Mouse (Mus musculus) embryonic fibroblast, embryonic 13.5 days (primary cell): ENCODE data around the gene Vars. TPM values are rescaled to one million over a fixed set of nuclear protein-coding genes. Genes with fewer than 3 reads are reported as not detected.
"Not testable (repeated sequence)": the region's sequence is repeated elsewhere in the genome, so short reads cannot be mapped to it uniquely, and the experiment has no call there.

Experiments
- H3K27ac ChIP-seq: 2 replicates; pipeline ENCODE4 v1.5.1; 2012; ENCODE audit warnings: low read length, control low read depth, inconsistent platforms; ENCODE audit not compliant: insufficient read depth
- H3K4me1 ChIP-seq: 2 replicates; pipeline ENCODE4 v1.6.1; 2011; ENCODE audit warnings: low read length; ENCODE audit not compliant: control insufficient read depth, insufficient read depth
- H3K4me3 ChIP-seq: 2 replicates; pipeline ENCODE4 v1.5.1; 2011; ENCODE audit warnings: mild to moderate bottlenecking, control low read depth, low read length; ENCODE audit not compliant: insufficient read depth
- CTCF ChIP-seq: IDR thresholded peaks from 2 replicates; pipeline ENCODE4 v1.5.1; 2011; ENCODE audit warnings: mild to moderate bottlenecking, control low read depth, low read length, moderate library complexity, borderline replicate concordance; ENCODE audit not compliant: insufficient read depth
- POLR2A ChIP-seq: IDR thresholded peaks from 2 replicates; pipeline ENCODE4 v1.6.1; 2011; ENCODE audit warnings: low read depth, mild to moderate bottlenecking, control low read depth, low read length, moderate library complexity
- polyA plus RNA-seq: library from polyadenylated mRNA; stranded (reverse); fragments of >200 nt; gene quantifications from 2 replicates; pipeline ENCODE4 v1.2.4, GENCODE M21; 2011; ENCODE audit warnings: low read depth; ENCODE audit not compliant: missing spikeins, insufficient read length

Vars gene
- polyA plus RNA-seq, 1 experiment, result 81.3 TPM

DNA sequence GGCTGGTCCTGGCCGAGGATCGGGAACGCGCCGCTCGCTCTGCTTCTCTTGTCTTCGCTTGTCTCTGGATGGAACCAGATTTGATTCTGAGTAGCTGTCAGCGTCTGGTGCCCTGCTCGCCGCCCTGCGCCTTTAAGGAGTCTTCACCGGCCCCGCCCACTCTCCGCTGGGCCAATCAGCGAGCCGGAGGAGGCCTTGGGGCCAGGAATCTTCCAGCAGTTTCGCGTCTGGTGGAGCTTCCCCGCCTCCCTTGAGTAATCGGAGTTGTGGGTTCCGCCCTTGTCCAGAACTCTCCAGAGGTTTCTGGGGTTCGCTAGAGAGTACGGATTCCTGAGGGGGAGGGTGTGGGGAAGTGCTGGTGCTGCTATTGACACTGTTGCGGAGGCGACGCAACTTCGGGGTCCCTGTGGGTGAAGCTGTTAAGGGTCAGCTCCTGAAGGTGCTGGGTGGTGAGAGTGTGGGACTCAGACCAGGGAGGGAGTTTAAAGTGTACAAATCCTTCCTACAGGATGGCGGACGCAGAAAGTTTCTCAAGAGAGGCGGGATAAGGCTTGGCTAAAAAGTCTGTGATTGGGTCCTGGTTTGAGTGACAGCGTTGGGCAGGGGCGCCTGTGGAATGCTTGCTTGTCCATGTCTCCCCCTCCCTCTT, 41.5 kb upstream of the Vars start, which contains the start of gene Hspa1b:
Hspa1b (minus strand) TSS at position 109 of the 649 bp plus-strand sequence.
- H3K4me1 ChIP-seq, result not testable (repeated sequence)
- H3K27ac ChIP-seq, result peak within 1 kb of the TSS; percentile 98
- H3K4me3 ChIP-seq, result peak within 1 kb of the TSS; percentile 77
- peak; percentile 78 for TF ChIP-seq POLR2A

DNA sequence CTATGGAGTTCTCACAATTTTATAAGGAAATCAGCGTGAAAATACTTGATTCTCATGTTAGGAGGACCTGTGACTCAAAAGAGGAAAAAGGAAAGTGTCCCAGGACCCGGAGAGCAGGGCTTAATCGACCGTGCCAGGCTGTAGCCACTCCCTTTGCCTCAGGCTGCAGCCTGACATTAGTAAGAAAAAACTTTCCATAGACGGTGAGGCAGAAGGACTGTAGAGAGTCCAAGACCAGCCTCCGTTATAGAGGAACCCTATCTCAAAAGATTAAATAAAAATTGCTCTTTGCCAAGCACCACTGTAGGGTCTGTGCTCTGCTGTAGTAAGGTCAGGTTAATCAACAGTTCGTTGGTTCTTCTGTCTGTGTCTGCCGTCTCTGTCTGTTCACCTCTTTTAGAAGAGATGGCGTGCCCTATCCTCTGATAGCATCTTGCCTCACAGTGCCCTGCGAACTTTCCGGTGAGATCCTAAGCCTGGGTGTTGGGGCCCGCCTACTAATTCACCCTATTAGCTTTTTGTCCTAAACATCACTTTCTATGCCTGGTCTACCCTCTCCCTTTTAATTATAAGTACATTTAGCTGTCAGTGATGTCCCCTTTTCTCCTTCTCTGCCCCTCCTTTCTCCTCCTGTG, 40.8 kb upstream of the Vars start:
- TF ChIP-seq POLR2A, result peak; percentile 54
- no peak for TF ChIP-seq CTCF
- peaks cover 6% of the 10 kb centered on the region; the same call in 1 of the 2 replicates for H3K4me1 ChIP-seq
- H3K4me3 ChIP-seq, result peak overlapping the region; percentile 77
- H3K27ac ChIP-seq, result peak overlapping the region; percentile 98

DNA sequence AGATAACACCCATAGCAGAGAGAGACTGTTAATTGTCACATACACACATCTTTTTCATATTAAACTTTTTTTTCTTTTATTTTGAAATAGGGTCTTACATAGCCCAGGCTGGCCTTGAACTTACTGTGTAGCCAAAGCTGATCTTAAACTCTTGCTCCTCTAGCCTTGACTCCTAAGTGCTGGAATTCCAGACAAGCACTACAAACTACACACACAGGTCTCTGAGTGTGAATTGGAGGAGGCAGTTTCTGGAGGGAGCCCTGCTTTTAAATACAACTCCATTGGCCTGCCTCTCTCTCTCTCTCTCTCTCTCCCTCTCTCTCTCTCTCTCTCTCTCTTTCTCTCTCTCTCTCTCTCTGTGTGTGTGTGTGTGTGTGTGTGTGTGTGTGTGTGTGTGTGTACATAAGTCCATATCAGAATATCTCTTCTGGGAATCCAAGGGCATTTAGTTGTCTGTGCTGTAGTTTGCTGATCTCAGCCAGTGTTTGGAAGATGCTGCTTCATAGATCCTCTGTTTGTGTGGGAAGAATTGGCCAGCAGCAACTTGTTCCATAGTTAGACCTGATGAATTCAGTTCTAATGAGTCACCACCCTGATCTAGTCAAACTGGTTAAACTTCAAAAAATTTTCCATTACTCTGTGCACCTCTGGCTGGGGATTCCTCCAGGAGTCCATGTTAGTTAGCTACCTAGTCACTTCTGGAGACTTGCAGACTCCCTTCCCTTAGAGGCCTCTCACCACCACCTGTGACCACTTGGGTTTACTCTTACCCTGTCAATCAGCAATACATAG, 39.9 kb upstream of the Vars start:
- Histone ChIP-seq H3K4me1 (peaks cover 6% of the 10 kb centered on the region), H3K4me3 (no peak overlapping the region), H3K27ac (peak overlapping the region; percentile 98)
- no peak for TF ChIP-seq CTCF
- TF ChIP-seq POLR2A, result no peak; the same call in 1 of the 2 replicates

DNA sequence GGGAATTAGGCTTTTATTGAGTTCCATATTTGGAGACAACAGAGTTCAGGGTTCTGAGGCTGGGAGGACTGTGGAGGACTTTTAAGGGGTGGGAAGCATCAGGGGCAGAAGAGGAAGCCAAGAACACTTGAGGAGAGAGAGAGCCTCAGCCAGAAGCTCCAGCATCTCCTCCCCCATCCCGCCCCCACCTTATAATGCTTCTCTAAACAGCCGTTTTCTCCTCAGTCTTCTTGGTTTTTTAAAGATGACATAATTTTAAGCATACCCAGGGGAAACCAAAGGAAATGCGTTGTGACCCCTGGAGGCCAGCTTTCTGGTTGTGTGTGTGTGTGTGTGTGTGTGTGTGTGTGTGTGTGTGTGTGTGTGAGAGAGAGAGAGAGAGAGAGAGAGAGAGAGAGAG, 38.7 kb upstream of the Vars start:
- Histone ChIP-seq H3K4me1 (peaks cover 6% of the 10 kb centered on the region), H3K4me3 (no peak overlapping the region), H3K27ac (peak overlapping the region; percentile 98)
- TF ChIP-seq CTCF, result no peak
- TF ChIP-seq POLR2A, result no peak

DNA sequence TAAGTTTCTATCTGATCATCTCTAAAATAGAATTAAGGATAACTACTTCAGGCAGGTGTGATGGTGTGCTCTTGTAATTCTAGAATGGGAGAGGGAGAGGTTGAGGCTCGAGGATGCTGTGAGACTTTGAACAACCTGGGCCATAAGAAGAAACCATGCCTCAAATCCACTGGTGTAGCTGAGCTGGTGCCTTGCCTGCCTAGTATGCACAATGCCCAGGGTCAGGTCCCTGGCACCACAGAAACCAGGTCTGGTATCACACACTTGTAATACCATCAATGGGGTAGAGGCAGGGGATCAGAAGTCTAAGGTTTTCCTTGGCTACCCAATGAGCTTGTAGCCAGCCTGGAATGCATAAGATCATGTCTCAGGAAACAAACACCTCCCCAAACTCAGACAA, 37.9 kb upstream of the Vars start:
- H3K27ac ChIP-seq, result peak overlapping the region; percentile 98
- H3K4me3 ChIP-seq, result no peak overlapping the region
- peaks cover 6% of the 10 kb centered on the region for H3K4me1 ChIP-seq
- TF ChIP-seq CTCF, result no peak
- no peak for TF ChIP-seq POLR2A

DNA sequence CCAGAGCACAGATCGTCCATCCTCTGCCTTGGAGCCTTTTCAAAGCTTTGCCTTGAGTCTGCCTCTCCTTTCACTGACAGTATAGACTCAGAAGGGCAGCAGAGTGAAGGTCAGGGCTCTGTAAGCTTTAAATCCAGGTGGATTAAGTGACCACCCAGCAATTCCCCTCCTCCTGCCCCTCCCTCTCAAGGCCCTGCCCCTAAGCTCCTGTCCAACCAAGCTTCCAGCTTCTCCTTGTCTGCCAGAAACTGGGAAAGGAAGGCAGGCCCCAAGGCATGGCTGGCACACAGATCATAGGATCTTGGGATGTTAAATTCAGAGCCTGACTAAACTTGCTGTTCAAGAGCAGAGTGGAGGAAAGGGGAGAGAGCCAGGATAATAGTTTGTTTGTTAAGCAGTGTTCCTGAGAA, 36.1 kb upstream of the Vars start:
- Histone ChIP-seq H3K27ac (peak overlapping the region; percentile 38; the same call in 1 of the 2 replicates), H3K4me3 (no peak overlapping the region), H3K4me1 (peaks cover 12% of the 10 kb centered on the region)
- TF ChIP-seq POLR2A, result peak; percentile 24; the same call in 1 of the 2 replicates
- no peak for TF ChIP-seq CTCF

DNA sequence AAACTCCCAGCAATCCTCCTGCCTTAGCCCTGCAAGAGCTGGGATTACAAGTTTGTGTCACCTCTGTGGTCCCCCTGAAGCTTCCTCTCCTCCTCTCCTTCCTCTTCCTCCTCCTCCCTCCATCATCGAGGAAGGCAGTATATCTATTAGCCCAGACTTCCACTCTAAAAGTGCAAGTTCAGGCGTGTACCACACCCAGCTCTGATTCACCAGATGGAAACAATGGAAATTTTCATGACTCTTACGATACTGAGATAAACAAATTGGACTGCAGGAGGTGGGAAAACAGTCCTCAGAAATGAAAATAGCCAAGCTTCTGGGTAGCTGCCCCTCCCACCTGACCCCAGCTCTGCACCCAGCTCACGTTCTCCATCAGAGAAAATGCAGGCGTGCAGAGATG, 35.2 kb upstream of the Vars start:
- Histone ChIP-seq H3K27ac (peak overlapping the region; percentile 34; the same call in 1 of the 2 replicates), H3K4me1 (peaks cover 12% of the 10 kb centered on the region), H3K4me3 (no peak overlapping the region)
- TF ChIP-seq POLR2A (no peak), CTCF (no peak)

DNA sequence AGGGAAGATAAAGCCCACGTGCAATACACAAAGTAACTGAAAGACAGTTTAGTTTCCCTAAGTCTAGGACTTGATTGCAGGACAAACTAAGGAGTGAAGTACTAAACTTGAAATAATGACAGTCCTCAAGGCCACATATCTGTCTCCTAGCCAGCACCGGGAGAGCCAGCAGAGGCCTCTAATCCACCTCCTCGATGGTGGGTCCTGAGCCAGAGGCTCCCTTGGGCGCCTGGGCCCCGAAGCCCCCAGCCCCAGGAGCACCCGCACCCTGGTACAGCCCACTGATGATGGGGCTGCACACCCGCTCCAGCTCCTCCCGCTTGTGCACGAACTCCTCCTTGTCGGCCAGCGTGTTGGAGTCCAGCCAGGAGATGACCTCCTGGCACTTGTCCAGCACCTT, 31.0 kb upstream of the Vars start, which contains the start of gene Gm20481:
Gm20481 (plus strand) TSS at position 91 of the 400 bp plus-strand sequence.
- not testable (repeated sequence) for H3K27ac ChIP-seq, H3K4me3 ChIP-seq, H3K4me1 ChIP-seq

DNA sequence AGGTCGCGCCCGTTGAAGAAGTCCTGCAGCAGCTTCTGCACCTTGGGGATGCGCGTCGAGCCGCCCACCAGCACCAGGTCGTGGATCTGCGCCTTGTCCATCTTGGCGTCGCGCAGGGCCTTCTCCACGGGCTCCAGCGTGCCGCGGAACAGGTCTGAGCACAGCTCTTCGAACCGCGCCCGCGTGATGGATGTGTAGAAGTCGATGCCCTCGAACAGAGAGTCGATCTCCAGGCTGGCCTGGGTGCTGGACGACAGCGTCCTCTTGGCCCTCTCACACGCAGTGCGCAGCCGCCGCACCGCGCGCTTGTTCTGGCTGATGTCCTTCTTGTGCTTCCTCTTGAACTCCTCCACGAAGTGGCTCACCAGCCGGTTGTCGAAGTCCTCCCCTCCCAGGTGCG, 29.9 kb upstream of the Vars start:
- not testable (repeated sequence) for H3K4me3 ChIP-seq, H3K27ac ChIP-seq, H3K4me1 ChIP-seq

DNA sequence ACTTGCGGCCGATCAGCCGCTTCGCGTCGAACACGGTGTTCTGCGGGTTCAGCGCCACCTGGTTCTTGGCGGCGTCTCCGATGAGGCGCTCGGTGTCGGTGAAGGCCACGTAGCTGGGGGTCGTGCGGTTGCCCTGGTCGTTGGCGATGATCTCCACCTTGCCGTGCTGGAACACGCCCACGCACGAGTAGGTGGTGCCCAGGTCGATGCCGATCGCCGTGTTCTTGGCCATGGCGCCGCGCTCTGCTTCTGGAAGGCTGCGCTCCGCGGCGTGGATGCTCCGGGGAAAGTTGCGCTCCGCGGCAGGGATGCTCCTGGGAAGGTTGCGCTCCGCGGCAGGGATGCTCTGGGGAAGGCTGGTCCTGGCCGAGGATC, 29.1 kb upstream of the Vars start:
- peak overlapping the region; percentile 24 for H3K4me3 ChIP-seq
- not testable (repeated sequence) for H3K4me1 ChIP-seq, H3K27ac ChIP-seq
